Mouse (Mus musculus) heart, postnatal 10 days (tissue): ENCODE results near the gene Myt1. TPM values are rescaled to one million over a fixed set of nuclear protein-coding genes. Genes with fewer than 3 reads are reported as not detected.
"Not testable (repeated sequence)": the region's sequence is repeated elsewhere in the genome, so short reads cannot be mapped to it uniquely, and the experiment has no call there.

ENCODE experiments used
- DNase-seq, 2 experiments: peaks; one replicate each; pipeline ENCODE4 v3.0.0; 2021
- intact Hi-C: fragments of 180-260 bp; cut with DNase I; formaldehyde crosslinking; loops from one replicate; pipeline ENCODE4 v1.15.1; 2025
- total RNA-seq, 2 experiments: library from RNA; stranded (reverse); gene quantifications; 2 replicates each; pipeline ENCODE4 v1.2.3; 2021

Myt1 gene
- total RNA-seq, 2 experiments from 2014 or later, result not detected

GRCm38 (mm10) chr2:181775786-181776185, 12.7 kb downstream of the Myt1 start:
- intact Hi-C loops, result no loop called here
- no peak for DNase-seq

DNA sequence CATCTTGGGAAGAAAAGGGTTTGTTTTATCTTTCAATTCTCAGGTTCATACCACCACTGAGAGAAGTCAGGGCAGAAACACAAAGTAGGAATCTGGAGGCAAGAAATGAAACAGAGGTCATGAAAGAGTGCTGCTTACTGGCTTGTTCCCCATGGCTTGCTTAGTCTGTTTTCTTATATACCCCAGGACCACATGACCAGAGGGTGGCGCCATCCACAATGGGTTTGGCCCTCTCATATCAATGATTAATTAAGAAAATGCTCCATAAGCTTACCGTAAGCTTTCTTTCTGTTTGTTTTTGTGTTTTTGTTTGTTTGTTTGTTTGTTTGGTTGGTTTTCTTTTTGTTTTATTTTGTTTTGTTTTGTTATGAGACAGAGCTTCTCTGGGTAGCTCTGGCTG, 14.6 kb downstream of the Myt1 start:
- intact Hi-C loops, result no loop called here

DNA sequence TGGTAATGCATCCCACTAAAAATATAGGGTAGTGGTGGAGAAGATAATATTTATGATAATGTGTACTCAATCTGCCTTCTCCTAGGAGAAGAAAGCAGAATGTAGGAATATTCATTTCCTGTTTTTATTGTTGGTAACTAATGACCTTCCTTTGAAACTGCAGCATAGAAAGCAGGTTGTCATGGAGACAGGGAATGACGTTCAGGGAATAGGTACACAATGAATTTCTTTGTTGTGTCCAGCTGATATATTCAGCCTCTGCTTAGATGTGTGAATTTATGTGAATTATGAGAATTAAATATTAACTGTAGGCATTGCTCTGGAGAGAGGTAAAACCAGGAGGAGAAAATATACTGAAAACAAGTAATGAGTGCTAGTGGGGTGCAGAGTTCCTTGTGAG, 18.3 kb downstream of the Myt1 start:
- intact Hi-C loops, result no loop called here
- no peak for DNase-seq

More for the DNA sequence above, 14.6 kb downstream of the Myt1 start:
- DNase-seq, result peak; percentile 1 to 2

DNA sequence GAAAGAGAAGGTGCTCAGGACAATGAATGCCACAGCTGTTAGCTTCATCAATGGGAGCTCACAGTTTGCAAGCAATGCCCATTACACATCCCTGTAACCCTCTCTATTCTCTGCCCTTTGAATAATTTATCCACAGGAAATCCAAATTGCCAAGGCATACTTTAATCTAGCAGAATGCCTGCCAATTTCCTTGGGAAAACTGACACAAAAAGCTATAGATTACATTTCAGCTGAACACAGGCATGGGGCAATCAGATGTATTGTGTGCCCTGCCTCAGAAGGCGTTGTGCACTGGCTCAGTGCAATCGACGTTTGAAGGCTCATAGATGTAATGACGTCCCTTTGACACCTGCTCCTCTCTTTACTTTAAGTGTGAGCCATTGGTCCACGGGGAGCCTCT, 24.7 kb downstream of the Myt1 start:
- intact Hi-C loops, result no loop called here
- DNase-seq, result no peak

DNA sequence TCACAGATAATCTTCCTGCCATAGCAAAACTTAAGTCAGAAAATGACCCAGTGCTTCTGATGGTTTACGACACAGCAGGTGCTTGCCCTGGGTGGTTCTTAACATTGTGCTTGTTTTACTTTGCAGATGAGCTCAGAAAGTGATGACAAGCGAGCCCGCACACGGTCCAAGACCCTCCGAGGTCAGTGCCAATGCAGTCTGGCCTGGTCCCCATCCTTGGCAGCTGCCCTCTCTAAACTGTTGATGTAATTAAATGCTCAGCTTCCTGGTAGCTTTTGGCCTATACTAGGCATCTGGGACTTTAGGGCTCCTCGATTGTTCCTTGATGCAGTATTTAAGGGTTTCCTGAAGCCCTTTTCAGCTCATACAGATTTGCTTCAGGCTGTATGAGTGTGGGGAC, 26.3 kb downstream of the Myt1 start:
- DNase-seq, result no peak
- intact Hi-C loops, result no loop called here

DNA sequence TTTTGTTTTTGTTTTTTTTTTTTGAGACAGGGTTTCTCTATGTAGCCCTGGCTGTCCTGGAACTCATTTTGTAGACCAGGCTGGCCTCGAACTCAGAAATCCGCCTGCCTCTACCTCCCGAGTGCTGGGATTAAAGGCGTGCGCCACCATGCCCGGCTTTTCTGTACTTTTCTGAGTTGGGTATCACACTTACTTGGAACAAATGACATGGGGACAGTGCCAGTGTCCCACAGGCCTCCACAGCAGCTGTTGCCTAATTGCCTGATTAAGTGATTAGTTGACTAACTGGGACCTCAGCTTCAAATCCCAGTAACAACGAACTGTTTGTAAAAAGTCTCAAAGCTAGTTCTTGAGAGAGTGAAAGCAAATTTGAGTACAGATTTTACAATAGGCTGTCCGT, 30.1 kb downstream of the Myt1 start:
- intact Hi-C loops, DNase-seq: not testable (repeated sequence)

- DNase-seq, result no peak
- intact Hi-C loops, result no loop called here
Observed at GRCm38 (mm10) chr2:181795641-181796130, 32.6 kb downstream of the Myt1 start.

- DNase-seq, result no peak
- intact Hi-C loops, result no loop called here
Observed at GRCm38 (mm10) chr2:181797672-181798071, 34.5 kb downstream of the Myt1 start.

DNA sequence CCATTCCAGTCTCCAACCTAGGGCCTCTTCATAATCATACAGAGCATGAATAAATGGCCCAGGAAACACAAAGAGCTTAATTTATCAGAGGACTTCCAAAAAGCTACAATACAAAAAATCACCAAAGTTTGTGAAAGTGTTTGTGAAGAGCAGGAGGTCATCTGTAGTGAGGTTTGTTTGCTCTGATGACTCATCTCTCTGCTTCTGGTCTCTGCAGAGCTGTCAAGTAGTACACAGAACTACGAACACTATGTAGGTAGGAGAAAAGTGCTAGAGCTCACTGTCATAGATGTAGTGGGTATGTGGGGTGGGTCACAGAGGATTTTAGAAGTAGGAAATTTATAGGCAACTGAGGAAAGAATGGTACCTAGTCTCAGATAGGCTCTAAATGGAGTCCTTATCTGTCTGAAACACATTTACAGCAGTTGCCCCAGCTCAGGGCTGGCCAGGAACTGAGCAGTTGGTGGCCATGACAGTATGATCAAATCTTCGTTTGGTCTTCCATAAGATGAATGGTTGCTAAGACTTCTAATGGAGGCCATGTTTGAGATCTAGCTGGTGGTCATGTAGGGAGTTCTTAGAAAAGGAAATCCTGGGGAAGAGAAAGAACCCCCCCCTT, 66.0 kb downstream of the Myt1 start:
- DNase-seq, result no peak
- intact Hi-C loops, result no loop called here

DNA sequence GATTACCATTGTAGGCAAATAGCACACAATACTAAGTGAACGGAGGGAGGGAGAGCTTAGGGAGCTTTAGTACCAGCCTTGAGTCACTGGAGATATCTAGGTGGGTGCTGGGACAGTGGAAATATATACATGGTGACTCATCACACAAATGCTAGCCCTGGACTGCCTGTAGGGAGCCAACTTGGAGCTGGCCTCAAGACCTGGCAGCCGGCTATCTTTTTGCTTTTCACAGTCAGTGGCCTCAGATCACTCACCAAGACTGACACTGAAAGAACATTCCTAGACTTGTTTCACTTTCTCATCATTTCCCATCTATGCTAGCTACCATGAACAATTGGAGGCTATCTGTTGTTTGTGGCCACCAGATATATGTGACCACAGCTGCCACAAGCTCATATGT, 69.6 kb downstream of the Myt1 start:
- DNase-seq, result no peak
- intact Hi-C loops, result no loop called here

DNA sequence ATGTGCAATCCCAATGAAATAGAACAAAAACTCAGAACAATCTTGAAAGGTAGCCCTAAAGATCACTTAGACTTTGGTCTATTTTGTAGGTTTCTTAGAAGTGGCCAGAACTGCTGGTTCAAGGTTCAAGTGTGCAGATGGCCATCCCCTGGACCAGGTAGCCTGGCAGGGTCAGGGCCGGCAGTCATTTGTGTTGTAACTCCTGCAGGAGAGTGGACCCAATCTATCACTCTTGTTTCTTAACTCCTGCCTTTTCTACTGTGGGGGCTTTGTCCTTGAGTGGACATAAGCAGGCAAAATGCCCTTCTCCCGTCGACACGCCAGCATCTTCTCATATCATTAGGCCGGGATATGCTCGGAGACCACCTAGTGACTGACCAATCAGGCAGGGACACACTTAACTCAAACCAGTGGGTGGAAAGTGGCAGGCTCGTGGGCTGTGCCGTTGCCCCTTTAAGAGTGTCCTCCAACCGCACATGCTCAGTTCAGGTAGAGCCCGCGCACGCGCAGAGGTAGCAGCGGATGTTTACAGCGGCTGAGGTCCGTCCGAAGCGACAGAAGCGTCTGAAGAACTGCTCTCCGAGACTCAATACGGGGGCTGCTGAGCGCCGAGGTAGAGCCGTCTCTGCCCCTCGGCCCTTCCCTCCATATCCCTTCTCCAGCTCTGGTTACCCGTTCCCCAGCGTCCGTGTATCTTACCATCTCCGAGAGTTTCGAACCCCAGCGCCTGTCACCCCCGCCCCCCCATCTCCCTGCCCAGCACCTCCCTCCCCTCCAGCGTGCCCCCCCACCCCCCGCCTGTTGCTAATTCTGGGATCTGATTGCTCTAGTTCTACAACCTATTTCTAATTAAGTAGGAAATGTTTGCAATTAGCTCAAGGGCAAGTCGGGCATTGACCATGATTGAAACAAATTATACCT, 74.5 kb downstream of the Myt1 start, which contains the start of gene Pcmtd2:
Gene Pcmtd2, plus strand, starts transcription at position 483 of the 921 bp plus-strand sequence.
- intact Hi-C loops, result no loop called here
- DNase-seq, result peak; percentile 95 to 97

- intact Hi-C loops, result no loop called here
- DNase-seq, result peak; percentile 22 to 34
Observed at GRCm38 (mm10) chr2:181838293-181838680, 75.2 kb downstream of the Myt1 start.

DNA sequence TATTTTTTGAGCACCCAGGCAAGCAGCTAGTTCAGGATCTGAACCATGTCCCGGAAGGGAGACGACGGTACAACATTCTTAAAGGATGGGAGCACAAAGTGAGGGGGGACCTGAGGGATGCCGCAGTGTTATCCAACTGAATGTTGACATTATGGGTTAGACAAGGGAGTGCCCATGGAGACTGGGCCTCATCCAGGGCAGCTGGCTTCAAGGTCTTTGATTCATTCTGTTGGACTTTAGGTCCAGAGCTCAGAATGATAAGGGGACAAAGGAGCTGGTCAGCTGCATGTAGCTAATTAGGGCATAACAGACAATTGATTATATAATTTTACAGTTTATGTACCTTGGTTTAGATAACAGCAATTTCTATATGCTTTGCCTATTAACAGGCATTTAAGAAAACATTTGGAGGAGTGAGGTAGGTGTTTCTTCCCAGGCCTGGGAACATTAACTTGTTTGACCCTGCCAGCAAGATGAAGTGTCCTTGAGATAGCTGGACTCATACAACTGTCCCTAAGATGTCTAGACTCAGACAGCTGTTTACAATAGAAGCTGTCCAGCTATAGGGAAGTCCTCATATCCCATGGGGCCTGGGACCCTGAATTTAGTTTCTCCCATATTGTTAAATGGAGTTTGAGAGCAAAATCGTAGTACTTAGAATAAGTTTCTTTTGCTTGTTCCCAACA, 82.7 kb downstream of the Myt1 start:
- intact Hi-C loops, result no loop called here
- no peak for DNase-seq

- intact Hi-C loops, result loop anchor here (10.0 kb wide), 1 partner anchor 259 kb away; no protein-coding TSS in a partner anchor
- peak; percentile 94 for DNase-seq
Observed at GRCm38 (mm10) chr2:181863791-181864535, 100.8 kb downstream of the Myt1 start, which contains the start of gene Polr3k. Polr3k (plus strand) TSS chr2:181864337.

DNA sequence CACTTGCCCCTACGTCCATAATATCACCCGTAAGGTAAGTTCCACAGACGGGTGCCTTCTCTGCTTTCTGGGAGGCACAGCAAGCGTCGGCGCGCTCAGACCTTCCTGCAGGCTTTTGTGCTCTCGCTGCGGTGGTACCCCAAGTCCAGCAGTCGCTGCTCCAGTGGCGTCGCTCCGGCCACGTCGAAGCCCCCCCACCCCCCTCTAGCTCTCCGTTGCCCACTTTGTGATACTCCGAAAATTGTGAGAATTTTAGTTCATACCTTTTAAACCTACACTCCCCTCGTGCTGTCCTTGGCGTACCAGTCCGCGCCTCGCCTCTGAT, 101.4 kb downstream of the Myt1 start:
- DNase-seq, result no peak
- intact Hi-C loops, result loop anchor here (10.0 kb wide), 1 partner anchor 260 kb away; no protein-coding TSS in a partner anchor

DNA sequence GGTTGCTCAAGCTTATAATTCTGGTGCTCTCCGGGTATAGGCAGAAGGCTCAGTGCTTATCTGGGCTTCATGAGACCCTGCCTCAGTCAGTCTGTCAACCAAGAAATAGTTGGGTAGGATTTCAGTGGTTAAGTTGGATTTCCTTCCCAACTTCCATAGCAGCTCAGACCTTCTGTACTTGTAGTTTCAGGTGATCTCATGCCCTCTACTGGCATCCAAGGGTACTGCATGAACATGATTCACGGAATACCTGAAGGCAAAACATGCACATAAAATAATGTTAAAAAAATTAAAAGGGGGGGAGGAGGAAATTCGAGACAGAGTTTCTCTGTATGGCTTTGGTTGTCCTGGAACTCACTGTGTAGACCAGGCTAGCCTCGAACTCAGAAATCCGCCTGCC, 103.8 kb downstream of the Myt1 start:
- peak; percentile 72 to 82 for DNase-seq
- intact Hi-C loops, result loop anchor here (1.0 to 10.0 kb wide), 2 partner anchors 145 to 262 kb away; no protein-coding TSS in a partner anchor

DNA sequence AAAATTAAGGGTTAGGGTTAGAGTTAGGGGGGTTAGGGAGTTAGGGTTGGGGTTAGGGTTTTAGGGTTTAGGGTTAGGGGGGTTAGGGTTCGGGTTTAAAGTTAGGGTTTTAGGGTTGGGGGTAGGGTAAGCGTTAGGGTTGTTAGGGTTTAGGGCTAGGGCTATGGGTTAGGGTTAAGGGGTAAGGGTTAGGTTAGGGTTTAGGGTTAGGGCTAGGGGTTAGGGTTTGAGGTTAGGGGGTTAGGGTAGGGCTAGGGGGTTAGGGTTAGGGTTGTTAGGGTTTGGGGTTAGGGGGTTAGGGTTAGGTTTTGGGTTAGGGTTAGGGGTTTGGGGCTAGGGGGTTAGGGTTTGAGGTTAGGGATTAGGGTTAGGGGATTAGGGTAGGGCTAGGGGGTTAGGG, 107.9 kb downstream of the Myt1 start:
- DNase-seq, result no peak
- intact Hi-C loops, result no loop called here
